Mouse (Mus musculus): ENCODE measurements at regions not wholly inside any gene's neighbourhood (a gene's known extent, or its start where the extent isn't known, plus 50 kb on each side); places are given as distances from the start of the nearest gene placed in this dataset.
"Not testable (repeated sequence)": the region's sequence is repeated elsewhere in the genome, so short reads cannot be mapped to it uniquely, and the experiment has no call there.

DNA sequence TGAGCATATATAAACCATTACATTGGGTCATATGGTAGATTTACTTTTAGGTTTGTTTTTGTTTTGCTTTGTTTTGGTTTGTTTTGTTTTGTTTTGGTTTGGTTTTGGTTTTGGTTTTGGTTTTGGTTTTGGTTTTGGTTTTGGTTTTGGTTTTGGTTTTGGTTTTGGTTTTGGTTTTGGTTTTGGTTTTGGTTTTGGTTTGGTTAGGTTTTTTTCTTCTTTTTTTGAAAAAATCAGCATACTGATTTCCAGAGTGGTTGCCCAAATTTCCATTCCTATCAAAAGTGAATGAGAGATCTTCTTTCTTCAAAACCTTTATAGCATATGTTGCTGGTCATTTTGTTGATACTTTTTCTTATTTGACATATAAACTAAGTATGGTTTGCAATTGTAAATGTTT is 444.0 kb downstream of the Arl4a start:
- not testable (repeated sequence) for H3K27ac ChIP-seq (replicated peaks in 1 of 2; ENCODE audit: control insufficient read depth in 1 of 2, insufficient read depth in 1 of 2, low read depth in 2 of 2, low read length in 2 of 2); H3K9ac ChIP-seq (ENCODE audit: low read length); ATAC-seq (ENCODE audit: insufficient number of reproducible peaks, insufficient read depth, low FRiP score, low read depth); H3K36me3 ChIP-seq (ENCODE audit: control insufficient read depth, insufficient read depth, low read length); H3K4me2 ChIP-seq (ENCODE audit: low read length); H3K9me3 ChIP-seq (ENCODE audit: control insufficient read depth, low read length); H3K27me3 ChIP-seq (ENCODE audit: control insufficient read depth, insufficient read depth, low read length); H3K4me1 ChIP-seq (ENCODE audit: control insufficient read depth in 2 of 2, insufficient read depth in 2 of 2, low read length in 2 of 2); H3K4me3 ChIP-seq (ENCODE audit: control insufficient read depth in 1 of 2, insufficient read depth in 1 of 2, low read depth in 1 of 2, low read length in 2 of 2)

- Histone ChIP-seq H3K9me3 (ENCODE audit: control insufficient read depth, low read length) (no peaks in the 10 kb centered on the region), H3K4me3 (ENCODE audit: control insufficient read depth in 1 of 2, insufficient read depth in 1 of 2, low read depth in 1 of 2, low read length in 2 of 2) (no peak overlapping the region), H3K36me3 (ENCODE audit: control insufficient read depth, insufficient read depth, low read length) (no peaks in the 10 kb centered on the region), H3K4me2 (ENCODE audit: low read length) (no peak overlapping the region), H3K27me3 (ENCODE audit: control insufficient read depth, insufficient read depth, low read length) (no peaks in the 10 kb centered on the region), H3K4me1 (ENCODE audit: control insufficient read depth in 2 of 2, insufficient read depth in 2 of 2, low read length in 2 of 2) (no peaks in the 10 kb centered on the region), H3K9ac (ENCODE audit: low read length) (no peak overlapping the region), H3K27ac (replicated peaks in 1 of 2; ENCODE audit: control insufficient read depth in 1 of 2, insufficient read depth in 1 of 2, low read depth in 2 of 2, low read length in 2 of 2) (no peak overlapping the region)
- ATAC-seq (ENCODE audit: insufficient number of reproducible peaks, insufficient read depth, low FRiP score, low read depth), result no peak
- WGBS, result 56% methylated on average over 5 of the region's 5 CpGs
Measured at GRCm38 (mm10) chr12:39587204-39587909, 450.5 kb downstream of the Arl4a start.

- H3K4me1 ChIP-seq (ENCODE audit: control insufficient read depth in 2 of 2, insufficient read depth in 2 of 2, low read length in 2 of 2), result no peaks in the 10 kb centered on the region
- 81% methylated on average over 4 of the region's 4 CpGs for WGBS
Measured at GRCm38 (mm10) chr12:39586163-39586562, 451.7 kb downstream of the Arl4a start.

DNA sequence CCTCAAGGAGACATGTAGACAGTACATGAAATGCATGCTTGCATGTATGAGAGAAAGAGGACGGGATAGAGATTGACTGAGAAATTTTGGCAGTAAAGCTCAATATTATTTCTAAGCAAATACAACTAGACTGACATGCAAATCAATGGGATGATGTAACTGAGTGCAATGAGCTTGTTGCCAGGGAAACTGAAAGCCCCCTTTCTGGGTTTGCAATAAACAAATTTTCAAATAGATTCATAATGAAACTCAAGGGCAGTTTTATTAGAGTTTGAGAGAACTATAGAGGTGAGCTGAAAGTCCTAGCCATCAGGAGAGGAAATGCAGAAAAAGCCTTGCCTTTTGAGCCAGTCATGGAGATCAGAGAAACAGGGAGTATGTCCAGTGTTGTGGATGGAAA is 460.2 kb downstream of the Arl4a start:
- no peaks in the 10 kb centered on the region for H3K27me3 ChIP-seq (ENCODE audit: control insufficient read depth, insufficient read depth, low read length)
- no peaks in the 10 kb centered on the region for H3K9me3 ChIP-seq (ENCODE audit: control insufficient read depth, low read length)
- no peak overlapping the region for H3K4me3 ChIP-seq (ENCODE audit: control insufficient read depth in 1 of 2, insufficient read depth in 1 of 2, low read depth in 1 of 2, low read length in 2 of 2)
- 67% methylated on average over 1 of the region's 1 CpGs for WGBS
- H3K36me3 ChIP-seq (ENCODE audit: control insufficient read depth, insufficient read depth, low read length), result no peaks in the 10 kb centered on the region
- no peak overlapping the region for H3K4me2 ChIP-seq (ENCODE audit: low read length)
- no peak for ATAC-seq (ENCODE audit: insufficient number of reproducible peaks, insufficient read depth, low FRiP score, low read depth)
- H3K27ac ChIP-seq (replicated peaks in 1 of 2; ENCODE audit: control insufficient read depth in 1 of 2, insufficient read depth in 1 of 2, low read depth in 2 of 2, low read length in 2 of 2), result no peak overlapping the region
- H3K9ac ChIP-seq (ENCODE audit: low read length), result no peak overlapping the region
- H3K4me1 ChIP-seq (ENCODE audit: control insufficient read depth in 2 of 2, insufficient read depth in 2 of 2, low read length in 2 of 2), result no peaks in the 10 kb centered on the region

More at GRCm38 (mm10) chr12:39586163-39586562, 451.7 kb downstream of the Arl4a start:
- Histone ChIP-seq H3K27ac (replicated peaks in 1 of 2; ENCODE audit: control insufficient read depth in 1 of 2, insufficient read depth in 1 of 2, low read depth in 2 of 2, low read length in 2 of 2) (no peak overlapping the region), H3K36me3 (ENCODE audit: control insufficient read depth, insufficient read depth, low read length) (no peaks in the 10 kb centered on the region), H3K4me3 (ENCODE audit: control insufficient read depth in 1 of 2, insufficient read depth in 1 of 2, low read depth in 1 of 2, low read length in 2 of 2) (no peak overlapping the region), H3K4me2 (ENCODE audit: low read length) (no peak overlapping the region), H3K9me3 (ENCODE audit: control insufficient read depth, low read length) (no peaks in the 10 kb centered on the region), H3K27me3 (ENCODE audit: control insufficient read depth, insufficient read depth, low read length) (no peaks in the 10 kb centered on the region), H3K9ac (ENCODE audit: low read length) (no peak overlapping the region)
- ATAC-seq (ENCODE audit: insufficient number of reproducible peaks, insufficient read depth, low FRiP score, low read depth), result no peak

- Histone ChIP-seq H3K9ac (ENCODE audit: low read length) (no peak overlapping the region), H3K9me3 (ENCODE audit: control insufficient read depth, low read length) (no peaks in the 10 kb centered on the region), H3K4me2 (ENCODE audit: low read length) (no peak overlapping the region), H3K4me3 (ENCODE audit: control insufficient read depth in 1 of 2, insufficient read depth in 1 of 2, low read depth in 1 of 2, low read length in 2 of 2) (no peak overlapping the region), H3K4me1 (ENCODE audit: control insufficient read depth in 2 of 2, insufficient read depth in 2 of 2, low read length in 2 of 2) (no peaks in the 10 kb centered on the region), H3K36me3 (ENCODE audit: control insufficient read depth, insufficient read depth, low read length) (no peaks in the 10 kb centered on the region), H3K27ac (replicated peaks in 1 of 2; ENCODE audit: control insufficient read depth in 1 of 2, insufficient read depth in 1 of 2, low read depth in 2 of 2, low read length in 2 of 2) (no peak overlapping the region), H3K27me3 (ENCODE audit: control insufficient read depth, insufficient read depth, low read length) (no peaks in the 10 kb centered on the region)
- 61% methylated on average over 1 of the region's 1 CpGs for WGBS
- no peak for ATAC-seq (ENCODE audit: insufficient number of reproducible peaks, insufficient read depth, low FRiP score, low read depth)
Measured at GRCm38 (mm10) chr12:39572802-39573201, 465.0 kb downstream of the Arl4a start.

GRCm38 (mm10) chr12:39572147-39572546 is 465.7 kb downstream of the Arl4a start:
- H3K4me1 ChIP-seq (ENCODE audit: control insufficient read depth in 2 of 2, insufficient read depth in 2 of 2, low read length in 2 of 2), result no peaks in the 10 kb centered on the region
- no peak overlapping the region for H3K9ac ChIP-seq (ENCODE audit: low read length)
- H3K27me3 ChIP-seq (ENCODE audit: control insufficient read depth, insufficient read depth, low read length), result no peaks in the 10 kb centered on the region
- no peaks in the 10 kb centered on the region for H3K9me3 ChIP-seq (ENCODE audit: control insufficient read depth, low read length)
- no peak overlapping the region for H3K4me3 ChIP-seq (ENCODE audit: control insufficient read depth in 1 of 2, insufficient read depth in 1 of 2, low read depth in 1 of 2, low read length in 2 of 2)
- no peak overlapping the region for H3K27ac ChIP-seq (replicated peaks in 1 of 2; ENCODE audit: control insufficient read depth in 1 of 2, insufficient read depth in 1 of 2, low read depth in 2 of 2, low read length in 2 of 2)
- WGBS, result 81% methylated on average over 1 of the region's 1 CpGs
- H3K4me2 ChIP-seq (ENCODE audit: low read length), result no peak overlapping the region
- ATAC-seq (ENCODE audit: insufficient number of reproducible peaks, insufficient read depth, low FRiP score, low read depth), result no peak
- no peaks in the 10 kb centered on the region for H3K36me3 ChIP-seq (ENCODE audit: control insufficient read depth, insufficient read depth, low read length)

- Histone ChIP-seq H3K9ac (ENCODE audit: low read length) (no peak overlapping the region), H3K9me3 (ENCODE audit: control insufficient read depth, low read length) (no peaks in the 10 kb centered on the region), H3K4me1 (ENCODE audit: control insufficient read depth in 2 of 2, insufficient read depth in 2 of 2, low read length in 2 of 2) (no peaks in the 10 kb centered on the region), H3K27me3 (ENCODE audit: control insufficient read depth, insufficient read depth, low read length) (no peaks in the 10 kb centered on the region), H3K27ac (replicated peaks in 1 of 2; ENCODE audit: control insufficient read depth in 1 of 2, insufficient read depth in 1 of 2, low read depth in 2 of 2, low read length in 2 of 2) (no peak overlapping the region), H3K4me3 (ENCODE audit: control insufficient read depth in 1 of 2, insufficient read depth in 1 of 2, low read depth in 1 of 2, low read length in 2 of 2) (no peak overlapping the region), H3K4me2 (ENCODE audit: low read length) (no peak overlapping the region), H3K36me3 (ENCODE audit: control insufficient read depth, insufficient read depth, low read length) (no peaks in the 10 kb centered on the region)
- no peak for ATAC-seq (ENCODE audit: insufficient number of reproducible peaks, insufficient read depth, low FRiP score, low read depth)
- 60% methylated on average over 4 of the region's 4 CpGs for WGBS
Measured at GRCm38 (mm10) chr12:39560734-39561446, 476.9 kb downstream of the Arl4a start.

DNA sequence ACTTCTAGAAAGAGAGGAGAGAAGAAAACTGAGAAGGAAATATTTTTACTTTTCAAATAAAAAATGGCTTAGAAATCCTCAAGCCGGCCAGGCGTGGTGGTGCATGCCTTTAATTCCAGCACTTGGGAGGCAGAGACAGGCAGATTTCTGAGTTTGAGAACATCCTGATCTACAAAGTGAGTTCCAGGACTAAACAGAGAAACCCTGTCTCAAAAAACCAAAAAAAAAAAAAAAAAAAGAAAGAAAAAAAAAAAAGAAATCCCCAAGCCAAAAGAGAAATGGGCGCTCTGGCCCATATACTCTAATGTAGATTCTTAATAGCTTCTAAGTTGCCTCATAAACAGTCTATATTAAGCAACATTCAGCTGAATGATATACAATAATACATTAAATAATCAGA is 479.3 kb downstream of the Arl4a start:
- H3K4me2 ChIP-seq (ENCODE audit: low read length), result no peak overlapping the region
- no peaks in the 10 kb centered on the region for H3K9me3 ChIP-seq (ENCODE audit: control insufficient read depth, low read length)
- ATAC-seq (ENCODE audit: insufficient number of reproducible peaks, insufficient read depth, low FRiP score, low read depth), result no peak
- H3K27ac ChIP-seq (replicated peaks in 1 of 2; ENCODE audit: control insufficient read depth in 1 of 2, insufficient read depth in 1 of 2, low read depth in 2 of 2, low read length in 2 of 2), result no peak overlapping the region
- no peaks in the 10 kb centered on the region for H3K36me3 ChIP-seq (ENCODE audit: control insufficient read depth, insufficient read depth, low read length)
- no peaks in the 10 kb centered on the region for H3K4me1 ChIP-seq (ENCODE audit: control insufficient read depth in 2 of 2, insufficient read depth in 2 of 2, low read length in 2 of 2)
- WGBS, result 92% methylated on average over 3 of the region's 3 CpGs
- H3K9ac ChIP-seq (ENCODE audit: low read length), result no peak overlapping the region
- no peak overlapping the region for H3K4me3 ChIP-seq (ENCODE audit: control insufficient read depth in 1 of 2, insufficient read depth in 1 of 2, low read depth in 1 of 2, low read length in 2 of 2)
- no peaks in the 10 kb centered on the region for H3K27me3 ChIP-seq (ENCODE audit: control insufficient read depth, insufficient read depth, low read length)

Data from heart, embryonic 14.5 days (tissue).